ENCODE assay signal across 7 mouse cellular contexts in the genomic region with DNA sequence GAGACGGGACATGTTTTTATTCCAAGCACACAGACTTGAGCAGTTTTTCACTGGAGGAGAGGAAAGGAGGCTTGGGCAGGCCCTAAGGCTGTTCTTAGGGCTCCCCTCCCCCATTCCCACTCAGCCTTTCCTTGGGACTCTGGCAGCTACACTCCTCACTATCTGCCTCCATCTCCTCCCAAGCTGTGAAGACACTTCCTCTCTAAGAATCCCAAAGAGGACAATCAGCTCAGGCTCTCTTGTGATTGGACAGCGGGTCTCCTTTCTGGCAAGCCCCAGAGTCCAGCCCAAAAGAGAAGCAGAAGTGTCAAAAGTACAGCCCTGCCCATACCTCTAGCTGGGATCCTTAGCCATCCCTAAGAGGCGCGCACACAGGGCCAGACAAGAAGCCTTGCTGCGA. TPM values are rescaled to one million over a fixed set of nuclear protein-coding genes. Genes with fewer than 3 reads are reported as not detected.
DNase-seq lines count a peak whose midpoint lies in the region; ATAC-seq and TF ChIP-seq lines count a peak whose summit lies in the region.

No protein-coding gene starts in this region.

- peaks cover 33% of the 10 kb centered on the region for H3K4me1 ChIP-seq in spleen, adult 2 months (ENCODE audit: control insufficient read depth, insufficient read depth, insufficient read length)
- H3K4me1 ChIP-seq in forebrain, embryonic 16.5 days (replicated peaks; ENCODE audit: control insufficient read depth, insufficient read depth, low read length), result peaks cover 29% of the 10 kb centered on the region
- peaks cover 18% of the 10 kb centered on the region for H3K4me1 ChIP-seq in lung, embryonic 16.5 days (replicated peaks; ENCODE audit: control insufficient read depth, insufficient read depth, low read length)
- peaks cover 7% of the 10 kb centered on the region; the same call in 1 of the 2 replicates for H3K4me1 ChIP-seq in small intestine, adult 2 months (ENCODE audit: control insufficient read depth, insufficient read depth, insufficient read length, low read length)

- no peaks in the 10 kb centered on the region; the same call in 1 of the 2 replicates for H3K36me3 ChIP-seq in spleen, adult 2 months (ENCODE audit: control insufficient read depth, insufficient read depth, low read length)
- no peaks in the 10 kb centered on the region for H3K36me3 ChIP-seq in forebrain, embryonic 16.5 days (ENCODE audit: control insufficient read depth, insufficient read depth)
- no peaks in the 10 kb centered on the region for H3K36me3 ChIP-seq in lung, embryonic 16.5 days (ENCODE audit: control insufficient read depth, insufficient read depth, low read length)
- H3K36me3 ChIP-seq in small intestine, adult 2 months (ENCODE audit: control insufficient read depth, insufficient read depth, low read length), result no peaks in the 10 kb centered on the region

- H3K9me3 ChIP-seq in forebrain, embryonic 16.5 days (ENCODE audit: control insufficient read depth, low read length), result no peaks in the 10 kb centered on the region
- no peaks in the 10 kb centered on the region for H3K9me3 ChIP-seq in lung, embryonic 16.5 days (ENCODE audit: control insufficient read depth, low read length)

- H3K27ac ChIP-seq in spleen, adult 2 months (ENCODE audit: insufficient read depth, low read length), result peak overlapping the region; percentile 49
- no peak overlapping the region for H3K27ac ChIP-seq in forebrain, embryonic 16.5 days (ENCODE audit: low read length)
- H3K27ac ChIP-seq in lung, embryonic 16.5 days (ENCODE audit: low read length), result no peak overlapping the region
- no peak overlapping the region for H3K27ac ChIP-seq in small intestine, adult 2 months (ENCODE audit: insufficient read depth, low read depth, low read length)

- WGBS in spleen, adult 2 months, result 45% methylated on average over 5 of the region's 5 CpGs
- 66% methylated on average over 5 of the region's 5 CpGs for WGBS in forebrain, embryonic 16.5 days
- WGBS in lung, embryonic 16.5 days, result 57% methylated on average over 5 of the region's 5 CpGs
- 64% methylated on average over 5 of the region's 5 CpGs for WGBS in small intestine, adult 2 months

- no peak for DNase-seq in spleen, adult 2 months (ENCODE audit: low read depth in 1 of 2, low spot score in 2 of 2)
- no peak for DNase-seq in spleen, adult 12 weeks (ENCODE audit: low spot score)
- no peak for DNase-seq in spleen, postnatal 14 days (ENCODE audit: low spot score in 2 of 2)
- no peak for DNase-seq in right cerebral cortex, adult 18-20 months

- peak overlapping the region; percentile 5; the same call in 1 of the 2 replicates for H3K4me3 ChIP-seq in spleen, adult 2 months (ENCODE audit: extremely low read depth, insufficient read depth, insufficient read length)
- no peak overlapping the region for H3K4me3 ChIP-seq in forebrain, embryonic 16.5 days (replicated peaks; ENCODE audit: low read length)
- no peak overlapping the region for H3K4me3 ChIP-seq in lung, embryonic 16.5 days (ENCODE audit: low read length)
- 0 out of 2 replicates have a peak overlapping the region, but pooled peaks have one; percentile 10 for H3K4me3 ChIP-seq in small intestine, adult 2 months (ENCODE audit: low read depth, low read length)

- no peak for TF ChIP-seq CTCF in spleen, adult 2 months (IDR thresholded peaks at IDR 0.05; ENCODE audit: extremely low read depth, insufficient read depth, insufficient read length, insufficient replicate concordance)
- no peak for TF ChIP-seq CTCF in small intestine, adult 2 months (IDR thresholded peaks at IDR 0.05; ENCODE audit: extremely low read depth, insufficient read length, insufficient replicate concordance, low read depth, low read length)

- no peaks in the 10 kb centered on the region for H3K27me3 ChIP-seq in spleen, adult 2 months (ENCODE audit: control insufficient read depth, insufficient read depth, low read length)
- H3K27me3 ChIP-seq in forebrain, embryonic 16.5 days (replicated peaks; ENCODE audit: control insufficient read depth, insufficient read depth, low read length), result no peaks in the 10 kb centered on the region
- H3K27me3 ChIP-seq in lung, embryonic 16.5 days (ENCODE audit: control insufficient read depth, insufficient read depth, low read depth, low read length), result peaks cover 12% of the 10 kb centered on the region; the same call in 1 of the 2 replicates
- peaks cover 8% of the 10 kb centered on the region for H3K27me3 ChIP-seq in small intestine, adult 2 months (ENCODE audit: control insufficient read depth, insufficient read depth, low read length)

- TF ChIP-seq POLR2A in spleen, adult 2 months (IDR thresholded peaks at IDR 0.05; ENCODE audit: low read depth, low read length), result no peak
- no peak for TF ChIP-seq POLR2A in small intestine, adult 2 months (IDR thresholded peaks at IDR 0.05; ENCODE audit: low read depth, low read length)

- H3K9ac ChIP-seq in forebrain, embryonic 16.5 days (replicated peaks; ENCODE audit: low read depth, low read length), result no peak overlapping the region
- no peak overlapping the region for H3K9ac ChIP-seq in lung, embryonic 16.5 days (ENCODE audit: low read length)

- no peak for ATAC-seq in forebrain, embryonic 16.5 days
- ATAC-seq in lung, embryonic 16.5 days (ENCODE audit: low read depth), result no peak

- peak overlapping the region; percentile 86 for H3K4me2 ChIP-seq in forebrain, embryonic 16.5 days (ENCODE audit: low read length)
- peak overlapping the region; percentile 94; the same call in 1 of the 2 replicates for H3K4me2 ChIP-seq in lung, embryonic 16.5 days (ENCODE audit: low read depth, low read length)

RNA-seq across cellular contexts. Expression of a gene that starts 2.7 kb away (rescaled TPM):
- 70.2 and 85.9 TPM in 2 replicates for polyA plus RNA-seq in spleen, adult 2 months (2012; rRNA removed)
- 27.4 and 32.1 TPM in 2 replicates for polyA plus RNA-seq in forebrain, embryonic 16.5 days (2015; fragmentation: Nextera tagmentation; extraction: Ambion mirVana)
- polyA plus RNA-seq in lung, embryonic 16.5 days (2015; fragmentation: Nextera tagmentation; extraction: Ambion mirVana), result 14.5 and 14.6 TPM in 2 replicates
- polyA plus RNA-seq in small intestine, adult 2 months (2012; rRNA removed), result 7.5 and 11.9 TPM in 2 replicates

Comparison
In these comparisons a context has a peak if more than half of its experiments do, and no peak if none do; other contexts are left out.
1. H3K4me3 ChIP-seq: peak in spleen, adult 2 months (single experiment) and small intestine, adult 2 months (single experiment); none in forebrain, embryonic 16.5 days (single experiment) and lung, embryonic 16.5 days (single experiment).